Mouse (Mus musculus) neural tube, embryonic 15.5 days (tissue): Measurements from ENCODE around the gene Ptgfrn. TPM values are rescaled to one million over a fixed set of nuclear protein-coding genes. Genes with fewer than 3 reads are reported as not detected.

Experiments
- ATAC-seq: fragments of 200-750 bp; cut with Nextera tagmentation; 2 replicates; pipeline ENCODE4 v1.8.0; 2017; ENCODE audit warnings: mild to moderate bottlenecking, moderate TSS enrichment, moderate library complexity; ENCODE audit not compliant: low FRiP score
- H3K27ac ChIP-seq: fragments of 300-500 bp; sonication (generic); replicated peaks from 2 replicates; pipeline ENCODE4 v1.5.1; 2015; ENCODE audit warnings: mild to moderate bottlenecking, inconsistent platforms
- H3K27me3 ChIP-seq: fragments of 300-500 bp; sonication (generic); replicated peaks from 2 replicates; pipeline ENCODE4 v1.6.1; 2015; ENCODE audit warnings: inconsistent platforms
- H3K36me3 ChIP-seq: fragments of 300-500 bp; sonication (generic); 2 replicates; pipeline ENCODE4 v1.6.1; 2015; ENCODE audit warnings: inconsistent platforms
- H3K4me1 ChIP-seq: fragments of 300-500 bp; sonication (generic); 2 replicates; pipeline ENCODE4 v1.6.1; 2015; ENCODE audit warnings: inconsistent platforms
- H3K4me2 ChIP-seq: fragments of 300-500 bp; sonication (generic); 2 replicates; pipeline ENCODE4 v1.6.1; 2015; ENCODE audit warnings: inconsistent platforms, mild to moderate bottlenecking, moderate library complexity
- H3K4me3 ChIP-seq: fragments of 300-500 bp; sonication (generic); replicated peaks from 2 replicates; pipeline ENCODE4 v1.5.1; 2015; ENCODE audit warnings: mild to moderate bottlenecking, inconsistent platforms
- H3K9ac ChIP-seq: fragments of 300-500 bp; sonication (generic); replicated peaks from 2 replicates; pipeline ENCODE4 v1.6.1; 2015; ENCODE audit warnings: mild to moderate bottlenecking, inconsistent platforms
- H3K9me3 ChIP-seq: fragments of 300-500 bp; sonication (generic); replicated peaks from 2 replicates; pipeline ENCODE4 v1.6.1; 2016; ENCODE audit warnings: inconsistent platforms
- WGBS: fragments of 180-500 bp; shearing (Covaris S2); methylation state at CpG from one replicate; pipeline ENCODE4 v1.1.7; 2015; ENCODE audit warnings: mixed read lengths; 5-methylcytosine and 5-hydroxymethylcytosine counted together
- polyA plus RNA-seq: library from polyadenylated mRNA; unstranded; fragments of >200 nt; fragmentation: Nextera tagmentation; extraction: Ambion mirVana; gene quantifications from 2 replicates; pipeline ENCODE4 v1.2.1, GENCODE M21; 2015

The Ptgfrn gene
- 3.0 TPM in 2 replicates for polyA plus RNA-seq

DNA sequence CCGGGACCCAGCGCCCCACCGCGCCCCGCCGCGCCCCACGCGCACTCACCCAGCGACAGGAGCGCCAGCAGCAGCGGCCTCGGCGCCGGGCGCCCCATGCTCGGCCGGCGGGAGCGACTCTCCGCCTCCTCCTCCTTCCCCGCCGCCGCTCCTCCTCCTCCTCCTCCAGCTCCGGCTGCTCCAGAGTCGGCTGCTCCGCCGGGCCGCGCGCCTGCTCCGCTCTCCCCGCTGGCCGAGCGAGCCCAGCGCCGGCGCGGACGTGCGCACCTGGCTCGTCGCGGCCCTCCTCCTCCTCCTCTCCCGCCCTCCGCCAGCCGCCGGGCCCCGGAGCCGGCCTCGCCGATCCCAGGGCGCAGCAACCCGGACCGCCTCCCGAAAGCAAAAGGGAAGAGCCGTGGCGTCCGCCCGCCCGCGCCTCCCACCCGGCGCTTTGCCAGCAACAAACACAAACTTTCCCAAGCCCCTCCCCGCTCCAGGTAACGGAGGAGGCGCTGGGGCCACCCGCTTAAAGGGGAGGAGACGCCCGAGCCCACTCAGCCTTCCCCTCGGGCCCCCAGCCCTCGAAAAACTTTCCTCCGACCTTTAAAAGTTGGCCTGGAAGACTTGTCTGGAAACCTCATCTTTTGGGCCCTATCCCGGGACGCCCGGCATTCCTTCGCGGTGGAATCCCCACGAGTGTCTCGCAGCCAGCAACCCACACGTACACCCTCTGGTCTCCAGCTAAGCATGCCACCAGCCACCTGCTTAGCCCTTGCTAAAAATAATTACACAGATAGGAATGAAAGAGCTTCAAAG is at the start of gene Ptgfrn:
Gene Ptgfrn, minus strand, starts transcription at position 236 of the 795 bp plus-strand sequence.
- no peaks in the 10 kb centered on the region for H3K27me3 ChIP-seq
- H3K9me3 ChIP-seq: no peaks in the 10 kb centered on the region
- peak within 1 kb of the TSS; percentile 92 for H3K4me2 ChIP-seq
- H3K27ac ChIP-seq: peak within 1 kb of the TSS; percentile 77
- no peaks in the 10 kb centered on the region for H3K36me3 ChIP-seq
- WGBS: under 1% methylated on average over 49 of the region's 81 CpGs
- peak; percentile 77 for ATAC-seq
- peak within 1 kb of the TSS; percentile 82 for H3K4me3 ChIP-seq
- H3K4me1 ChIP-seq: peaks cover 44% of the 10 kb centered on the region
- peak within 1 kb of the TSS; percentile 85 for H3K9ac ChIP-seq

- Histone ChIP-seq H3K4me1 (peaks cover 28% of the 10 kb centered on the region), H3K36me3 (no peaks in the 10 kb centered on the region), H3K27me3 (no peaks in the 10 kb centered on the region), H3K9ac (no peak overlapping the region), H3K4me3 (no peak overlapping the region), H3K4me2 (no peak overlapping the region), H3K9me3 (no peaks in the 10 kb centered on the region), H3K27ac (no peak overlapping the region)
- ATAC-seq: no peak
- WGBS: 92% methylated on average over 4 of the region's 4 CpGs
These were observed 49.6 kb upstream of the Ptgfrn start for GRCm38 (mm10) chr3:101159701-101160100.

- Histone ChIP-seq H3K27ac (no peak overlapping the region), H3K36me3 (no peaks in the 10 kb centered on the region), H3K9ac (no peak overlapping the region), H3K27me3 (no peaks in the 10 kb centered on the region), H3K4me3 (no peak overlapping the region), H3K4me1 (no peaks in the 10 kb centered on the region), H3K4me2 (no peak overlapping the region), H3K9me3 (no peaks in the 10 kb centered on the region)
- no peak for ATAC-seq
- WGBS: 97% methylated on average over 1 of the region's 1 CpGs
These were observed 44.0 kb upstream of the Ptgfrn start for GRCm38 (mm10) chr3:101154067-101154466.

DNA sequence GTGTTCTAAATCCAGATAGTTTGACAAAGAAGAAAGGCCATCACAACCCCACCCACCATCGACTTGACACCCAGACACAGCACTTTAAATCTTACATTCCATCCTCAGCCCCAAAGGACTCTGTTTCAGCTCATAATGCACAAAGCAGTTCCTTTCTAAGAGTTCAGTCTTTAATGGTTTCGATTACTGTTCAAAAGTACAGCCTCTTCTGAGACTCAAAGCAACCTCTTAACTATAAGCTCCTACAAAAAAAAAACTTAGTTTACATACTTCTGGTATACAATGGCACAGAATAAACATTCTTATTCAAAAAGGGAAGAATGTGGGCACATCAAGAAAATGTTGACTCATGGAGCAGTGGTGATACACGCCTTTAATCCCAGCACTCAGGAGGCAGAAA is 43.3 kb upstream of the Ptgfrn start:
- Histone ChIP-seq H3K9ac (no peak overlapping the region), H3K4me1 (no peaks in the 10 kb centered on the region), H3K9me3 (no peaks in the 10 kb centered on the region), H3K36me3 (no peaks in the 10 kb centered on the region), H3K27ac (no peak overlapping the region), H3K4me2 (no peak overlapping the region), H3K27me3 (no peaks in the 10 kb centered on the region), H3K4me3 (no peak overlapping the region)
- 86% methylated on average over 3 of the region's 3 CpGs for WGBS
- ATAC-seq: no peak

DNA sequence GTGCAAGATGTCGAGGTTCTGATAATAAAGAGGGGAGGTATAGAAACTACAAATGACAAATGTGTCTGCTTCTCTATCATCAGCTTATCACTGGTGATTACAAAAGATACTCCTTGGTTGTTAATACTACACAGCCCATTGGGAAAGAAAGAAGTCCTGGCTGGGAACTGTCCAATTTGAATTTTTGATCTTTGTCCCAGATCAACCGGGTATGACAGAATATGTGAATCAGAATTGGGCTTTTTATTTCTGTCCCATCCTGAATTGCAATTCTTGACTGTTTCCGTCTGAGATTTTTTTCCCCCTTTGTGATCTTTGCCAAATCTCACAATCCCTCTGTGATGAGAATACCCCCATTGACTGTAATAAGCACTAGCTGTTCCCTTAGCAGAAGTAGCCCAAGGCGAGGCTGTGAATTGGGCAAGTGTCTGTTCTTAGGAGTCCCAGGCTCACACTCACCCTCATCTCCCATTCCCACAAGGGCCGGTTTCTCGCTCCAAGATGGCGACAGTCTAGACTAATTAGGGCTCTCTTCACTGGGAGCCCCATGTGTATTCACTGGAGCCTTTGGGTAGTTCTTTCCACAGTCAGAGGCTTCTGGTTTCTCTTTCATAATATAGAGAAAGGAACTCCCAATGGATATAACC is 36.2 kb upstream of the Ptgfrn start:
- peak; percentile 6; the same call in 1 of the 2 replicates for ATAC-seq

GRCm38 (mm10) chr3:101145292-101146046 is 35.4 kb upstream of the Ptgfrn start:
- H3K4me3 ChIP-seq: no peak overlapping the region
- H3K9ac ChIP-seq: peak overlapping the region; percentile 18; the same call in 1 of the 2 replicates
- peak; percentile 90 for ATAC-seq

More for the DNA sequence above, 36.2 kb upstream of the Ptgfrn start:
- H3K36me3 ChIP-seq: no peaks in the 10 kb centered on the region
- H3K4me3 ChIP-seq: no peak overlapping the region
- peak overlapping the region; percentile 87 for H3K27ac ChIP-seq
- H3K4me2 ChIP-seq: peak overlapping the region; percentile 43
- whole genome bisulfite sequencing: 62% methylated on average over 7 of the region's 7 CpGs
- no peaks in the 10 kb centered on the region for H3K27me3 ChIP-seq
- H3K9ac ChIP-seq: no peak overlapping the region
- no peaks in the 10 kb centered on the region for H3K9me3 ChIP-seq
- H3K4me1 ChIP-seq: peaks cover 23% of the 10 kb centered on the region

DNA sequence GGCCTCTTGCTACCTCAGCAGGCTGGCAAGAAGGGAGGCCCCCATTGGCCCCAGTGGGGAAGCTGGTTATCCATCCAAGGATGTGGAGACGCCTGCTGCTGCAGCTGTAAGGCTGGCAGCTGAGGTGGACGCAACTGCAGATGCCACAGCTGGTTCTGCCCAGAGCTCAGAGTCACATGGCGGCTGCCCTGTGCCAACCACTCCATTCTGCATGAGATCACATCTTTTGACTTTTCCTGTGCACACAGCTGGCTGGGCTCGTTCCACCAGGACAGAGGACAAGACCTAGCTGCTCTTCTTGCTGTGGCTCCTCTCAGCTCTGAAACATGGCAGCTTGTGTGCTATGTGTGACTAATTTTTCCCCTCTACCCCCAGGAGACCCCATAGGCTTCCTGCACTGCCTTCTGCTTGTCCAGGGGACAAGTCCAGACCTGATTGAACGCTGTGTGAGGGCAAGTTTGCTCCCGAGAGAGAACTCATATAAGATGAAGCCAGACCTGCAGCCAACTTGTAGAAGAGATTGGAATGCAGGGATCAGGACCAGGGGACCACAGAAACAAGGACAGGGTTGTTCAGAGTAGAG is 34.4 kb upstream of the Ptgfrn start:
- no peak overlapping the region for H3K4me3 ChIP-seq
- H3K9ac ChIP-seq: no peak overlapping the region
- whole genome bisulfite sequencing: 53% methylated on average over 6 of the region's 6 CpGs
- ATAC-seq: no peak
- H3K36me3 ChIP-seq: no peaks in the 10 kb centered on the region
- peak overlapping the region; percentile 43; the same call in 1 of the 2 replicates for H3K4me2 ChIP-seq
- peak overlapping the region; percentile 87 for H3K27ac ChIP-seq
- H3K27me3 ChIP-seq: no peaks in the 10 kb centered on the region
- H3K4me1 ChIP-seq: peaks cover 23% of the 10 kb centered on the region
- no peaks in the 10 kb centered on the region for H3K9me3 ChIP-seq

More at GRCm38 (mm10) chr3:101145292-101146046, 35.4 kb upstream of the Ptgfrn start:
- H3K4me2 ChIP-seq: peak overlapping the region; percentile 43
- H3K27ac ChIP-seq: peak overlapping the region; percentile 87
- H3K36me3 ChIP-seq: no peaks in the 10 kb centered on the region
- H3K27me3 ChIP-seq: no peaks in the 10 kb centered on the region
- WGBS: 18% methylated on average over 10 of the region's 10 CpGs
- peaks cover 23% of the 10 kb centered on the region for H3K4me1 ChIP-seq
- no peaks in the 10 kb centered on the region for H3K9me3 ChIP-seq

DNA sequence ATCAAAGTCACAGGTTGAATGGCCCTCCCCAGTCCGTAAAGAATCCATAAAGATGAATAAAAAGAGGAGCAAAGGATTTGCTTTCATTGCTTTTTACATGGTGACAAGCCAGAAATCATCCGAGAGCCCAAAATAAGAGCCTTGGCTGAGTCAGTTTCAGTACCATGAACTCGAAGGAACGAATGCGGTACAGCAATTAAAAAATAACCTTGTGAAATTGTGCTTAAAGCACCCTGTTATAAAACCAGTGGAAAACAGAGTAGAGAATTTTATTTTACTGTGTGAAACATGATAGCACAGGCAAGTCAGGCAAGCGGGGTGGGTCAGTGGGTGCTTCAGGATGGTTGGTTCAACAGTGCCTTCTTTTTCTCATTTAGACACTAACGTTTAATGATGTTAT is 33.4 kb upstream of the Ptgfrn start:
- H3K9me3 ChIP-seq: no peaks in the 10 kb centered on the region
- H3K36me3 ChIP-seq: no peaks in the 10 kb centered on the region
- 83% methylated on average over 7 of the region's 7 CpGs for WGBS
- no peak overlapping the region for H3K27ac ChIP-seq
- H3K4me3 ChIP-seq: no peak overlapping the region
- no peak for ATAC-seq
- H3K4me1 ChIP-seq: peaks cover 23% of the 10 kb centered on the region
- H3K9ac ChIP-seq: no peak overlapping the region
- no peaks in the 10 kb centered on the region for H3K27me3 ChIP-seq
- H3K4me2 ChIP-seq: no peak overlapping the region

DNA sequence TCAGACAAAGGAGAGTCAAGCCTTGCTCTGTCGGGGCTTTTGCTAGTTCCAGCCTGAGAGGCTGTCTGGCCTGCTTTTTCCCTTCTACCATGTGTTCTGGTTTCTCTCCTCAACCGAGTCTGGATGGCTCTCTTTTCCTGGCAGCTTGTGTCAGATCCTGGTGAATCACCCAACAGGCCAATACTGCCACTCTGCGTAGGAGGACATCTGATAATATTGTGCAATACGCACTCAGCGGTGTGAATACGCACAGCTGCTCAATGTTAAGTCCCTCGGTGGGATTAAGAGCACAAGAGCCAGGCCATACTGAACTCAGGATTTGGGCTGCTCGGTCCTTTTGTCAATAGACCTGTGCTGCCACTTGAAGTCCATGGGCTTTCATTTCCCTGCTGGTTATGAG is 31.8 kb upstream of the Ptgfrn start:
- Histone ChIP-seq H3K4me3 (no peak overlapping the region), H3K9me3 (no peaks in the 10 kb centered on the region), H3K36me3 (no peaks in the 10 kb centered on the region), H3K4me2 (no peak overlapping the region), H3K27me3 (no peaks in the 10 kb centered on the region), H3K9ac (no peak overlapping the region), H3K27ac (no peak overlapping the region), H3K4me1 (peaks cover 23% of the 10 kb centered on the region)
- ATAC-seq: no peak
- 89% methylated on average over 8 of the region's 8 CpGs for WGBS

- H3K4me2 ChIP-seq: no peak overlapping the region
- H3K4me3 ChIP-seq: no peak overlapping the region
- H3K27me3 ChIP-seq: no peaks in the 10 kb centered on the region
- ATAC-seq: no peak
- H3K9me3 ChIP-seq: no peaks in the 10 kb centered on the region
- no peak overlapping the region for H3K27ac ChIP-seq
- peaks cover 15% of the 10 kb centered on the region for H3K4me1 ChIP-seq
- H3K9ac ChIP-seq: no peak overlapping the region
- no peaks in the 10 kb centered on the region for H3K36me3 ChIP-seq
- WGBS: 74% methylated on average over 7 of the region's 7 CpGs
These were observed 29.9 kb upstream of the Ptgfrn start for GRCm38 (mm10) chr3:101139958-101140357.

- H3K36me3 ChIP-seq: no peaks in the 10 kb centered on the region
- no peak overlapping the region for H3K4me3 ChIP-seq
- no peak for ATAC-seq
- H3K4me2 ChIP-seq: no peak overlapping the region
- 0 out of 2 replicates have a peak, but pooled peaks cover 2% of the 10 kb centered on the region for H3K27me3 ChIP-seq
- 68% methylated on average over 11 of the region's 11 CpGs for WGBS
- H3K9ac ChIP-seq: 0 out of 2 replicates have a peak overlapping the region, but pooled peaks have one; percentile 6
- H3K9me3 ChIP-seq: no peaks in the 10 kb centered on the region
- no peak overlapping the region for H3K27ac ChIP-seq
- H3K4me1 ChIP-seq: 0 out of 2 replicates have a peak, but pooled peaks cover 6% of the 10 kb centered on the region
These were observed 26.4 kb upstream of the Ptgfrn start for GRCm38 (mm10) chr3:101136483-101136882.
